Mouse (Mus musculus) erythroblast, embryonic 14.5 days (primary cell): Measurements from ENCODE around the gene Cux2.

Experiments used
- GATA1 ChIP-seq: IDR thresholded peaks from 2 replicates; pipeline ENCODE4 v1.6.1; 2012; ENCODE audit warnings: low read length, inconsistent platforms, mixed read lengths
- TAL1 ChIP-seq: IDR thresholded peaks from 3 replicates; pipeline ENCODE4 v1.6.1; 2012; ENCODE audit warnings: low read length, inconsistent platforms, mixed read lengths

DNA sequence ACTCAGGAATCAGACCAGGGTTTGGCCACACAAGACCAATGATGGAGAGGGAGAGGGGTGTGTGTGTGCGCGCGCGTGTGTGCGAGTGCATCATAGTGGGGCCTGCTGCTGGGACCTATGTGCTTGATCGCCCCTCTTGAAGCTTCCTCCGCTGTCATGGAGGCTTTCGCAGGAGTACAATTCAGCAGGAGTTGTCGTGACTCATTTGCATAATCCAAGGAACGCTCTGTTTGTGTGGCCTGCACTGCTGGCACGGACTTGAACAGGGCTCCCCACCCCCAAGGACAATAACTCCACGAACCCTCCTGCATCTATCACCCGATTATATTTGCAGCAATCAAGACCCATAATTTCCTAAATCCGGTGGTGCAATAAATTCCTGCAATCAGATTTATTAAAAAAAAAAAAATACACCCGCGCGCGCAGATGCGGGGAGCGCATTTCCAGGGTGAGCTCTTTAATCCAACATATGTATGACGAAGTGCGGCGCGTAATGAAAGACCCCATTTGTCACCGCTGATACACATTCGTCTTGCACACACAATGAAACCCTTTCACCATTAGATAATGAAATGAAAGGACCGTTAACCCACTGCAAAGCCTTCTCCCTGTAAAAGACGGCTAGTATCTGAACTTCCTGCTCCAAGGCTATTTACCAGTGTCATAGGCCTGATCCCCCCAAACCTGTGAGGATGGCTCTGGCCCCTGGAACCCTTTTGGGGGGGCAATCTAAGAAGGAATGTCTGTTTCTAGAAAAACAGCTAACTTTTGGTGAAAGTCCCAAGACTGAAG is 124.0 kb downstream of the Cux2 start:
- no peak for TF ChIP-seq GATA1
- no peak for TF ChIP-seq TAL1
